Mouse (Mus musculus): ENCODE measurements at regions not wholly inside any gene's neighbourhood (a gene's known extent, or its start where the extent isn't known, plus 50 kb on each side); places are given as distances from the start of the nearest gene placed in this dataset.

DNA sequence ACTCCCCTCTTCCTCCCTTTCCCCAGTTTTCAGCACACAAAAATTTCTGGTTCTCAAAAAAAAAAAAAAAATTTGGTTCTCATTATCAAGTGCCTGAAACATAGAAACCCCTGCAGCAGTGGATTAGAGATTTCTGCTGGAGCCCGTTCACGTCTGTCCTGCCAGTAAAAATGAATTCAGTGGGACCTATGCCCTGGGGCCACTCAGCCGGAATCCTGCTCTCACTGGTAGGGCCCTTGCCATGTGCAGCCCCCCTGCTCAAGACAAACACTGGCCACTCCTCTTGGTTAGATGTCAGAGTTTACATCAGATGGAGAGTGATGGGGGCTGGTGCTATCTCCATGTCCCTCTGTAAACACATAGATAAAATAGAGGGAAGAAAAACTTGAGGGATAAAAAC, 108.0 kb downstream of the Atp23 start:
- Histone ChIP-seq H3K4me2 (ENCODE audit: low read depth) (no peak overlapping the region), H3K27ac (ENCODE audit: low read depth, low read length) (no peak overlapping the region), H3K9ac (ENCODE audit: low read length) (no peak overlapping the region), H3K9me3 (ENCODE audit: control insufficient read depth, low read length) (no peaks in the 10 kb centered on the region), H3K36me3 (ENCODE audit: control insufficient read depth, insufficient read depth, low read length) (no peaks in the 10 kb centered on the region), H3K4me1 (ENCODE audit: control insufficient read depth, insufficient read depth, low read length) (no peaks in the 10 kb centered on the region), H3K4me3 (ENCODE audit: low read depth, low read length) (no peak overlapping the region), H3K27me3 (ENCODE audit: control insufficient read depth, insufficient read depth, low read length) (no peaks in the 10 kb centered on the region)
- no peak for ATAC-seq (ENCODE audit: insufficient read depth, low FRiP score, low TSS enrichment)
- WGBS, result 80% methylated on average over 3 of the region's 3 CpGs
- DNase-seq (ENCODE audit: low spot score), result no peak

DNA sequence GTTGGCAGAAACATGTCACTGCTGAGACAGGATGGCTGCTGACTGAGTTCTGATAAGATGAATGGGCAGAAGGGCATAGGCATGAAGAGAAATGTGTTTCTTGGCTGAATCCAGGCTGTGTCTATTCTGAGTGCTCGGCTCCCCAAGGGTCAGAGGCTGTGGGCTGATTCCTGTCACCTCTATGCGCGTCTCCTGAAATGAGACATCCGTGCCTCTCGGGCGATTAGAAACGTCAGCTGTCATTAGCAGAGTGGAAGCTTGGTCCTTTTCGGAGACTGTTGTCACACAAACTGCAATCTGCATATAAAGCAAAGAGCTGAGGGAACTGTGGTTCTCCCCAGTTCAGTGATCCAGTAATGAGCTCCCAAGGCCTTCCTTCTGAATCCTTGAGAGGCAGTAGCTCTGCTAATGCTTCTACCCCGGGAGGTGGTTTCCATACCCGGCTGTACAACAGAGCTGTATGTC, 108.8 kb downstream of the Atp23 start:
- H3K4me2 ChIP-seq (ENCODE audit: low read depth), result no peak overlapping the region
- no peaks in the 10 kb centered on the region for H3K9me3 ChIP-seq (ENCODE audit: control insufficient read depth, low read length)
- H3K27me3 ChIP-seq (ENCODE audit: control insufficient read depth, insufficient read depth, low read length), result no peaks in the 10 kb centered on the region
- DNase-seq (ENCODE audit: low spot score) (no peak), ATAC-seq (ENCODE audit: insufficient read depth, low FRiP score, low TSS enrichment) (no peak)
- no peaks in the 10 kb centered on the region for H3K36me3 ChIP-seq (ENCODE audit: control insufficient read depth, insufficient read depth, low read length)
- no peaks in the 10 kb centered on the region for H3K4me1 ChIP-seq (ENCODE audit: control insufficient read depth, insufficient read depth, low read length)
- 83% methylated on average over 10 of the region's 10 CpGs for WGBS
- H3K4me3 ChIP-seq (ENCODE audit: low read depth, low read length), result no peak overlapping the region
- no peak overlapping the region for H3K27ac ChIP-seq (ENCODE audit: low read depth, low read length)
- H3K9ac ChIP-seq (ENCODE audit: low read length), result no peak overlapping the region

DNA sequence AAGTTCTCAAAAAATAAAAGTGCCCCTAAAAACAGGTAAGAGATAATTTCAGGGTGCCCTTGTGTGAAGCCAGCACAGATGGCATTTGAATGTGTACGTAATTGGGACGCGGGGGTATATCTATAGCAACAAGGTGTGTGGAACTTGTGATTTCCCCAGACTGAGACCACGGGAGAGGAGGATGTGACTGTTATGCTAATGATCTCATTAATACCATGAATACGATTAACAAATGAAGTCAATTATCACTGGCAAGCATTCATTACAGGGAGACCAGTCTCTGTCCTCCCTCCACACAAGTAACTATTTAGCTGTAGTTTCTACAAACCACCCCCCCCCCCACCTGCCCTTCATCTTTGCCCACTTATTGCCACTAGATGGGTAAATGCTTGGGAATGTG, 112.9 kb downstream of the Atp23 start:
- Histone ChIP-seq H3K9me3 (ENCODE audit: control insufficient read depth, low read length) (no peaks in the 10 kb centered on the region), H3K36me3 (ENCODE audit: control insufficient read depth, insufficient read depth, low read length) (no peaks in the 10 kb centered on the region), H3K27ac (ENCODE audit: low read depth, low read length) (no peak overlapping the region), H3K4me1 (ENCODE audit: control insufficient read depth, insufficient read depth, low read length) (no peaks in the 10 kb centered on the region), H3K9ac (ENCODE audit: low read length) (no peak overlapping the region), H3K27me3 (ENCODE audit: control insufficient read depth, insufficient read depth, low read length) (no peaks in the 10 kb centered on the region), H3K4me2 (ENCODE audit: low read depth) (no peak overlapping the region), H3K4me3 (ENCODE audit: low read depth, low read length) (no peak overlapping the region)
- WGBS, result 90% methylated on average over 5 of the region's 5 CpGs
- no peak for ATAC-seq (ENCODE audit: insufficient read depth, low FRiP score, low TSS enrichment)
- DNase-seq (ENCODE audit: low spot score), result no peak

DNA sequence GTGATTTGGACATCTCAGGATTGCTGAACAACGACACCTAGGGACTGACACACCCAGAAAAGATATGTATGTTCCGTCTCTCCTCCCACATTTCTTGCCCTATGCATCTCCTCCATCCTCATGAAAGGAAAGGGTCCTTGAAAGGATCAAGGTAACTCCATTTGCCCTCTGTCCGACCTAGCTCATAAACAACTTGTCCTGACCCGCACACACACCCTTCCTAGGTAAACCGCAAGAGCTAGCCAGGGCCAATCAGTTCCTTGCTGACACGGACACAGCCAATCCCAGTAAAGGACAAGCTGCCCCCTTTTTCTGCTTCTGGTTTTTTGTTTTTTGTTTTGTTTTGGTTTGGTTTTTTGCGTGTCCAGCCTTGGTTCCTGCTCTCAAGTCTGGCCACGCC, 118.0 kb downstream of the Atp23 start:
- H3K9me3 ChIP-seq (ENCODE audit: control insufficient read depth, low read length), result no peaks in the 10 kb centered on the region
- ATAC-seq (ENCODE audit: insufficient read depth, low FRiP score, low TSS enrichment), result no peak
- no peak overlapping the region for H3K9ac ChIP-seq (ENCODE audit: low read length)
- 87% methylated on average over 8 of the region's 8 CpGs for WGBS
- no peak for DNase-seq (ENCODE audit: low spot score)
- no peak overlapping the region for H3K27ac ChIP-seq (ENCODE audit: low read depth, low read length)
- H3K36me3 ChIP-seq (ENCODE audit: control insufficient read depth, insufficient read depth, low read length), result no peaks in the 10 kb centered on the region
- H3K27me3 ChIP-seq (ENCODE audit: control insufficient read depth, insufficient read depth, low read length), result no peaks in the 10 kb centered on the region
- H3K4me2 ChIP-seq (ENCODE audit: low read depth), result no peak overlapping the region
- no peak overlapping the region for H3K4me3 ChIP-seq (ENCODE audit: low read depth, low read length)
- H3K4me1 ChIP-seq (ENCODE audit: control insufficient read depth, insufficient read depth, low read length), result no peaks in the 10 kb centered on the region

DNA sequence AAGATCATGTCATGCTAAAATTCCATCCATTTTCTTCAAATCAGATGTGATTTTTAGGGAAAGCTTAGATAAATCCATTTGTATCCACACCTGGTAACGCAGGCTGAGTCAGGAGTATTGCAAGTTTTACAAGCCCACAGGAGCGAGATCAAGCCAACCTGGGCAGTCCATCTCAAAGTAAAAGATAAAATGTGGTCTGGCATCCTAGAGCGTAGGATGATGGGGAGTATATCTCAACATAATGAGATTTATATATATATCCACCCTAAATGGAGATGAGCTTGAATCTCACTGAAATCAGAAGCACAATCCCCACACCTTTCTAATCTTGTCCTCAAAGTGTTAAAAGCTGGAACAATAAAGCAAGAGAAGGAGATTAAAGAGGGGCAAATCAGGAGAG, 124.6 kb downstream of the Atp23 start:
- Histone ChIP-seq H3K9me3 (ENCODE audit: control insufficient read depth, low read length) (no peaks in the 10 kb centered on the region), H3K36me3 (ENCODE audit: control insufficient read depth, insufficient read depth, low read length) (no peaks in the 10 kb centered on the region), H3K4me3 (ENCODE audit: low read depth, low read length) (no peak overlapping the region), H3K27me3 (ENCODE audit: control insufficient read depth, insufficient read depth, low read length) (no peaks in the 10 kb centered on the region), H3K9ac (ENCODE audit: low read length) (no peak overlapping the region), H3K4me2 (ENCODE audit: low read depth) (no peak overlapping the region), H3K4me1 (ENCODE audit: control insufficient read depth, insufficient read depth, low read length) (no peaks in the 10 kb centered on the region), H3K27ac (ENCODE audit: low read depth, low read length) (no peak overlapping the region)
- DNase-seq (ENCODE audit: low spot score), result no peak
- ATAC-seq (ENCODE audit: insufficient read depth, low FRiP score, low TSS enrichment), result no peak
- WGBS, result 85% methylated on average over 3 of the region's 3 CpGs

DNA sequence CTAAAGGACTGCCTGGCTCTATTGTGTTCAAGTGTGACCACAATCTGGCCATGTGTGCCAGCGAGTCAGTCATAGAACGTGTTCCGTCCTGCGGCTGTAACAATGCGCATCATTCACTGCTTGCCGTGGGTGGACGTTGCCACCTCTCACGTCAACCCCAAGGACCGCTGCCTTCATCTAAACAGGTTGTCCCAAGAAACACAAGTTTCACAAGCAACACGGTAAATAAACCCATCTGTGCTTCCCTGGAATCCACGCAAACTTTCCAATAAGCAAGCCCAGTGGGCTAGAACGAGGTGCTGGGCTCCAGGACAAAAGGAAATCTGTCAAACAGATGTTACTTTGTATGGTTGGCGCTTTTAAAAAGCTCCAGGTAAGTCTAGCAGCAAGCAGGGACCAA, 125.2 kb downstream of the Atp23 start:
- H3K36me3 ChIP-seq (ENCODE audit: control insufficient read depth, insufficient read depth, low read length), result no peaks in the 10 kb centered on the region
- no peaks in the 10 kb centered on the region for H3K9me3 ChIP-seq (ENCODE audit: control insufficient read depth, low read length)
- H3K9ac ChIP-seq (ENCODE audit: low read length), result no peak overlapping the region
- WGBS, result 85% methylated on average over 13 of the region's 13 CpGs
- no peak overlapping the region for H3K27ac ChIP-seq (ENCODE audit: low read depth, low read length)
- H3K4me2 ChIP-seq (ENCODE audit: low read depth), result no peak overlapping the region
- ATAC-seq (ENCODE audit: insufficient read depth, low FRiP score, low TSS enrichment) (no peak), DNase-seq (ENCODE audit: low spot score) (no peak)
- no peak overlapping the region for H3K4me3 ChIP-seq (ENCODE audit: low read depth, low read length)
- H3K27me3 ChIP-seq (ENCODE audit: control insufficient read depth, insufficient read depth, low read length), result no peaks in the 10 kb centered on the region
- H3K4me1 ChIP-seq (ENCODE audit: control insufficient read depth, insufficient read depth, low read length), result no peaks in the 10 kb centered on the region

DNA sequence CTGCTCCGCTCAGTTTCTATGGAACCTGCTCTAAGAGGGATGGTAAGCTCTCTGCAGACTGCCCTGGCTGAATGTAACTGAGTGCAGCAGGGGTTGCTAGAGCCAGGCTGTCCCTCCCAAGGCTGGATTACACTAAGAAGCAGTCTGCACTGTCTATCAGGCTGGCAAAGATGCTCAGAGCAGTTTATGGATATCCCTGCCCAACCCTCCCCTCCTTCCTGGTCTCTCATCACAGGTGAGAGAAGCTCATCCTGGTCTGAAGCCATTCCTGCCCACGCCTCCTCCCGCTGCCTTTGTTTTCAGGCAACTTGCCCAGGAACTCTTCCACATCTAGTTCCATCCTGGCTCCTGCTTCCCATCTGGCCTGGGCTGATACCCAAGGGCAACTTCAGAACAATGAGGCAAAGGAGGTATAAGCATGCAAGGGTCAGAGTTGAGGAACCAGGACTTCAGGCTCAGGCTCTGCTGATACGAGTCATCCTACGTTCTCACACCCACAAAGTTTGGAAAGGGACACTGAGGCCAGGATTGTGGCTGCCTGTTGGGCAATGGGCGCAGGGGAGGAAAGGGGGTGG, 130.6 kb downstream of the Atp23 start:
- H3K27ac ChIP-seq (ENCODE audit: low read depth, low read length), result no peak overlapping the region
- H3K4me1 ChIP-seq (ENCODE audit: control insufficient read depth, insufficient read depth, low read length), result no peaks in the 10 kb centered on the region
- H3K9me3 ChIP-seq (ENCODE audit: control insufficient read depth, low read length), result no peaks in the 10 kb centered on the region
- no peak for DNase-seq (ENCODE audit: low spot score)
- no peak overlapping the region for H3K9ac ChIP-seq (ENCODE audit: low read length)
- H3K4me2 ChIP-seq (ENCODE audit: low read depth), result no peak overlapping the region
- ATAC-seq (ENCODE audit: insufficient read depth, low FRiP score, low TSS enrichment), result no peak
- 89% methylated on average over 6 of the region's 6 CpGs for WGBS
- no peak overlapping the region for H3K4me3 ChIP-seq (ENCODE audit: low read depth, low read length)
- H3K36me3 ChIP-seq (ENCODE audit: control insufficient read depth, insufficient read depth, low read length), result no peaks in the 10 kb centered on the region
- no peaks in the 10 kb centered on the region for H3K27me3 ChIP-seq (ENCODE audit: control insufficient read depth, insufficient read depth, low read length)

DNA sequence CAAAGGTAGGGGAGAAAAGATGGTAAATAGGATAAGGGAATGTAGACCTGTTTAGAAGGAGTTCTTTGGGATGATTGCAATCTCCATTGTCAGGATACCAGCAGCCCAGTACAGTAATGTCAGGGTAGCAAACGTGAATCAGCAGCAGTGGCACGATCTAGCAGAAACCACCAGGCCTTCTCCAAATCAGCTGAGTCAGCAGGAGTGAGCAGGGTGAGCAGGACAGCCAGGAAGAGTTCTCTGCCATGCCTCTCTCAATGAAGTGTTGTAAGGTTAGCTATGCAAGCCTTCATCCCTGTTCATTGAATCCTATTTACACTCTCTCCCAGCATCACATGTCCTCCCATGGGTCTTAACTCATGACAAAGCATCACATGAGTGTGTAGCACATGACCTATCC, 135.5 kb downstream of the Atp23 start:
- Histone ChIP-seq H3K36me3 (ENCODE audit: control insufficient read depth, insufficient read depth, low read length) (no peaks in the 10 kb centered on the region), H3K4me2 (ENCODE audit: low read depth) (no peak overlapping the region), H3K4me3 (ENCODE audit: low read depth, low read length) (no peak overlapping the region), H3K27ac (ENCODE audit: low read depth, low read length) (no peak overlapping the region), H3K4me1 (ENCODE audit: control insufficient read depth, insufficient read depth, low read length) (no peaks in the 10 kb centered on the region), H3K9me3 (ENCODE audit: control insufficient read depth, low read length) (no peaks in the 10 kb centered on the region), H3K27me3 (ENCODE audit: control insufficient read depth, insufficient read depth, low read length) (no peaks in the 10 kb centered on the region), H3K9ac (ENCODE audit: low read length) (no peak overlapping the region)
- ATAC-seq (ENCODE audit: insufficient read depth, low FRiP score, low TSS enrichment) (no peak), DNase-seq (ENCODE audit: low spot score) (no peak)
- WGBS, result 64% methylated on average over 2 of the region's 2 CpGs

DNA sequence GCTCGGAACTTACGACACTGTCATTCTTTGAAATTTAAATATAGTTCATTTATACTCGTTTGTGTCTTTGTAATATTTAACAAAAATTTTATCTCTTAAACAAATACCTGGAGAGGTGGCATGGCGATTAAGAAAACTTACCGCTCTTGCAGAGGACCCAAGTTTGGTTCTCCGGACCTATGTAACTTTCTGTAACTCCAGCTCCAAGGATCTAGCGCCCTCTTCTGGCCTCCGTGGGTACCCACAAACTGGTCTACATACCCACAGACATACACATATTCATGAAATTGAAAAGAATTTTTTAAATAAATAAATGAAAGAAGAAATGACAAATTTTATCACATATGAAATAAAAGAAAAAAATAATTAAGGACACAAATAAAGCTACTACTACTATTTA, 136.4 kb downstream of the Atp23 start:
- Histone ChIP-seq H3K27me3 (ENCODE audit: control insufficient read depth, insufficient read depth, low read length) (no peaks in the 10 kb centered on the region), H3K9me3 (ENCODE audit: control insufficient read depth, low read length) (no peaks in the 10 kb centered on the region), H3K4me3 (ENCODE audit: low read depth, low read length) (no peak overlapping the region), H3K27ac (ENCODE audit: low read depth, low read length) (no peak overlapping the region), H3K4me1 (ENCODE audit: control insufficient read depth, insufficient read depth, low read length) (no peaks in the 10 kb centered on the region), H3K9ac (ENCODE audit: low read length) (no peak overlapping the region), H3K4me2 (ENCODE audit: low read depth) (no peak overlapping the region), H3K36me3 (ENCODE audit: control insufficient read depth, insufficient read depth, low read length) (no peaks in the 10 kb centered on the region)
- DNase-seq (ENCODE audit: low spot score) (peak; percentile 21), ATAC-seq (ENCODE audit: insufficient read depth, low FRiP score, low TSS enrichment) (no peak)
- 77% methylated on average over 8 of the region's 8 CpGs for WGBS
